ENCODE assay signal across 9 mouse cellular contexts in the genomic region with DNA sequence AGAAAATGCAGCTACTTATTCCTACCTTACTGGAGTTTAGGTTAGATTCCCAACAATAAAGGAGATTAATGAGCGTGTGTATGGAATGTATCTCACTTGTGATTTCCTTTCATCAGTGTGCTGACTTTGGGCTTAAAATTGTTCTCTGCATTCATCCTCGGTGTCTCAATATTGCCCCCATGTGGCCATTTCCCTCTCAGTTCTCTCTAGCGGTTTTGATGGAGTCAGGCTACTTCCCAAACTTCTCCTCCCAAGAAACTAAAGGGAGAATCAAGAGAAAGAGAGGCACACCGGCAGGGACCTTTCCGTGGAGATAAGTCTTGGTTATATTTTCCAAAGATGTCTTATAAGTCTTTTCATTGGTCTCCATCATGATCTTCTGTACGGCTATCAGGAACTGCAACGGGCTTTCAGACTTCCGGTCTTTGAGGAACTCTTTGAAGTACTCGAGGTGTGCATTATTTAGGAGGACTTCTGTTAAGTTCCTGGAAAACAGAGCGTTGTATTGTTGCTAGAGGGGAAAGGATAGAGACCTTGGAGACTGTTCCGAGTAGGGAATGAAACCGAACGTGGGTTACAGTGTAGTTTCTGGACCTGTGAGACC. TPM values are rescaled to one million over a fixed set of nuclear protein-coding genes. Genes with fewer than 3 reads are reported as not detected.
DNase-seq lines count a peak whose midpoint lies in the region; ATAC-seq and TF ChIP-seq lines count a peak whose summit lies in the region.
"Had no signal": no experiment of that assay in that cellular context is flagged by ENCODE, and none has a peak within 500 bp of the region (broad histone marks: within the 10 kb centered on the region; RNA-seq: fewer than 3 reads in every experiment).

No protein-coding gene starts in this region.

- H3K9ac ChIP-seq in forebrain, postnatal 0 days = no peak overlapping the region
- H3K9ac ChIP-seq in forebrain, embryonic 16.5 days (replicated peaks; ENCODE audit: low read depth, low read length) = no peak overlapping the region
- no peak overlapping the region for H3K9ac ChIP-seq in heart, embryonic 16.5 days (ENCODE audit: low read length)
- H3K9ac ChIP-seq: neural tube, embryonic 13.5 days had no signal

- no peaks in the 10 kb centered on the region for H3K27me3 ChIP-seq in forebrain, postnatal 0 days (ENCODE audit: insufficient read depth, low read length)
- H3K27me3 ChIP-seq in forebrain, embryonic 16.5 days (replicated peaks; ENCODE audit: control insufficient read depth, insufficient read depth, low read length) = no peaks in the 10 kb centered on the region
- H3K27me3 ChIP-seq in heart, embryonic 16.5 days (ENCODE audit: control insufficient read depth, insufficient read depth, low read length) = no peaks in the 10 kb centered on the region
- H3K27me3 ChIP-seq: neural tube, embryonic 13.5 days had no signal

- no peaks in the 10 kb centered on the region for H3K36me3 ChIP-seq in forebrain, postnatal 0 days (ENCODE audit: insufficient read depth)
- no peaks in the 10 kb centered on the region for H3K36me3 ChIP-seq in forebrain, embryonic 16.5 days (ENCODE audit: control insufficient read depth, insufficient read depth)
- no peaks in the 10 kb centered on the region for H3K36me3 ChIP-seq in heart, embryonic 16.5 days (ENCODE audit: control insufficient read depth, insufficient read depth)
- H3K36me3 ChIP-seq: neural tube, embryonic 13.5 days had no signal

- H3K9me3 ChIP-seq in forebrain, postnatal 0 days (ENCODE audit: low read length) = no peaks in the 10 kb centered on the region
- H3K9me3 ChIP-seq in forebrain, embryonic 16.5 days (ENCODE audit: control insufficient read depth, low read length) = no peaks in the 10 kb centered on the region
- no peaks in the 10 kb centered on the region for H3K9me3 ChIP-seq in heart, embryonic 16.5 days (replicated peaks; ENCODE audit: control insufficient read depth, low read length)
- H3K9me3 ChIP-seq: neural tube, embryonic 13.5 days had no signal

- no peak overlapping the region for H3K27ac ChIP-seq in forebrain, postnatal 0 days (ENCODE audit: low read depth, low read length)
- H3K27ac ChIP-seq in forebrain, embryonic 16.5 days (ENCODE audit: low read length) = no peak overlapping the region
- H3K27ac ChIP-seq in heart, embryonic 16.5 days (ENCODE audit: low read length) = no peak overlapping the region
- H3K27ac ChIP-seq: neural tube, embryonic 13.5 days had no signal

- no peaks in the 10 kb centered on the region for H3K4me1 ChIP-seq in forebrain, postnatal 0 days (ENCODE audit: insufficient read depth)
- H3K4me1 ChIP-seq in forebrain, embryonic 16.5 days (replicated peaks; ENCODE audit: control insufficient read depth, insufficient read depth, low read length) = no peaks in the 10 kb centered on the region
- no peaks in the 10 kb centered on the region for H3K4me1 ChIP-seq in heart, embryonic 16.5 days (ENCODE audit: control insufficient read depth, insufficient read depth, low read length)
- H3K4me1 ChIP-seq: neural tube, embryonic 13.5 days had no signal

- H3K4me2 ChIP-seq in forebrain, postnatal 0 days (ENCODE audit: low read depth) = no peak overlapping the region
- no peak overlapping the region for H3K4me2 ChIP-seq in forebrain, embryonic 16.5 days (ENCODE audit: low read length)
- H3K4me2 ChIP-seq in heart, embryonic 16.5 days (ENCODE audit: low read depth, low read length) = peak overlapping the region; percentile 48
- H3K4me2 ChIP-seq: neural tube, embryonic 13.5 days had no signal

- no peak; the same call in 1 of the 2 replicates for ATAC-seq in forebrain, postnatal 0 days
- no peak for ATAC-seq in forebrain, embryonic 16.5 days
- no peak for ATAC-seq in heart, embryonic 16.5 days (replicated peaks; ENCODE audit: extremely low read depth, insufficient read depth, low FRiP score)

- TF ChIP-seq CTCF in forebrain, postnatal 0 days (IDR thresholded peaks at IDR 0.05; ENCODE audit: low read depth) = peak; percentile 77

- no peak overlapping the region for H3K4me3 ChIP-seq in forebrain, postnatal 0 days (ENCODE audit: low read depth, low read length)
- H3K4me3 ChIP-seq in forebrain, embryonic 16.5 days (replicated peaks; ENCODE audit: low read length) = no peak overlapping the region
- peak overlapping the region; percentile 20 for H3K4me3 ChIP-seq in heart, embryonic 16.5 days (ENCODE audit: low read length)
- H3K4me3 ChIP-seq: neural tube, embryonic 13.5 days had no signal

- DNase-seq in forebrain, postnatal 0 days = peak; percentile 80
- peak; percentile 70 for DNase-seq in adipocyte (ENCODE audit: low spot score)
- peak; percentile 80 for DNase-seq in embryo, embryonic 10.5 days (ENCODE audit: low spot score)
- peak; percentile 25 to 72 for DNase-seq in layer of hippocampus, postnatal 25 days (ENCODE audit: extremely low spot score in 1 of 2, low spot score in 1 of 2)
- peak; percentile 80 for DNase-seq in lung, postnatal 14 days
- peak; percentile 31 to 66 for DNase-seq in spleen, postnatal 10 days (ENCODE audit: low spot score in 2 of 2)

- 57% methylated on average over 13 of the region's 13 CpGs for WGBS in forebrain, postnatal 0 days
- WGBS in forebrain, embryonic 16.5 days = 54% methylated on average over 13 of the region's 13 CpGs
- WGBS in heart, embryonic 16.5 days = 40% methylated on average over 13 of the region's 13 CpGs

RNA-seq across cellular contexts. Expression of a gene that starts 36.5 kb away (rescaled TPM):
- 0.23 and 0.90 TPM in 2 replicates for total RNA-seq in forebrain, postnatal 0 days (2014; rRNA removed)
- polyA plus RNA-seq in forebrain, postnatal 0 days (2015; fragmentation: Nextera tagmentation; extraction: Ambion mirVana) = 0.39 and 0.44 TPM in 2 replicates
- 0.44 and 0.52 TPM in 2 replicates for polyA plus RNA-seq in forebrain, embryonic 16.5 days (2015; fragmentation: Nextera tagmentation; extraction: Ambion mirVana)
- polyA plus RNA-seq in heart, embryonic 16.5 days (2015; fragmentation: Nextera tagmentation; extraction: Ambion mirVana) = not detected in 2 replicates
- 1 to 10 TPM in 1 of 2 experiments, under 1 TPM in 1; 0.64 to 1.2 TPM for total RNA-seq in layer of hippocampus, postnatal 25 days (2021)

RNA-seq across cellular contexts. Expression of a gene that starts 58.3 kb away (rescaled TPM):
- 39.5 and 43.9 TPM in 2 replicates for total RNA-seq in forebrain, postnatal 0 days (2014; rRNA removed)
- polyA plus RNA-seq in forebrain, postnatal 0 days (2015; fragmentation: Nextera tagmentation; extraction: Ambion mirVana) = 10.7 and 19.5 TPM in 2 replicates
- polyA plus RNA-seq in forebrain, embryonic 16.5 days (2015; fragmentation: Nextera tagmentation; extraction: Ambion mirVana) = 40.4 and 42.7 TPM in 2 replicates
- polyA plus RNA-seq in heart, embryonic 16.5 days (2015; fragmentation: Nextera tagmentation; extraction: Ambion mirVana) = 22.1 and 28.2 TPM in 2 replicates
- total RNA-seq in layer of hippocampus, postnatal 25 days (2021) = 1 to 10 TPM; 6.5 to 8.1 TPM
